Mouse (Mus musculus): ENCODE measurements around the gene Zzz3. TPM values are rescaled to one million over a fixed set of nuclear protein-coding genes. Genes with fewer than 3 reads are reported as not detected.
A peak's percentile ranks its signal among the peaks of the same experiment; 100 is the strongest.
"Not testable (repeated sequence)": the region's sequence is repeated elsewhere in the genome, so short reads cannot be mapped to it uniquely, and the experiment has no call there.

Gene Zzz3
- polyA plus RNA-seq, 1 experiment, result 12.7 TPM

- Histone ChIP-seq H3K36me3 (ENCODE audit: control insufficient read depth, insufficient read depth, low read length) (no peaks in the 10 kb centered on the region), H3K27me3 (ENCODE audit: control insufficient read depth, insufficient read depth, low read length) (no peaks in the 10 kb centered on the region), H3K4me3 (ENCODE audit: control insufficient read depth, low read depth, low read length) (no peak overlapping the region), H3K27ac (ENCODE audit: control insufficient read depth, insufficient read depth, low read depth, low read length) (no peak overlapping the region), H3K4me1 (ENCODE audit: control insufficient read depth, insufficient read depth, low read length) (no peaks in the 10 kb centered on the region; the same call in 1 of the 2 replicates)
- TF ChIP-seq CTCF (IDR thresholded peaks at IDR 0.05; ENCODE audit: control insufficient read depth, insufficient read depth, insufficient replicate concordance, low read depth, low read length) (no peak), POLR2A (IDR thresholded peaks at IDR 0.05; ENCODE audit: control insufficient read depth, low read depth, low read length) (no peak)
Observed at GRCm38 (mm10) chr3:152457308-152458035, 62.2 kb downstream of the Zzz3 start.

- H3K4me1 ChIP-seq (ENCODE audit: control insufficient read depth, insufficient read depth, low read length); H3K4me3 ChIP-seq (ENCODE audit: control insufficient read depth, low read depth, low read length); H3K27ac ChIP-seq (ENCODE audit: control insufficient read depth, insufficient read depth, low read depth, low read length); H3K27me3 ChIP-seq (ENCODE audit: control insufficient read depth, insufficient read depth, low read length); H3K36me3 ChIP-seq (ENCODE audit: control insufficient read depth, insufficient read depth, low read length): not testable (repeated sequence)
Observed at GRCm38 (mm10) chr3:152458875-152459274, 63.6 kb downstream of the Zzz3 start.

DNA sequence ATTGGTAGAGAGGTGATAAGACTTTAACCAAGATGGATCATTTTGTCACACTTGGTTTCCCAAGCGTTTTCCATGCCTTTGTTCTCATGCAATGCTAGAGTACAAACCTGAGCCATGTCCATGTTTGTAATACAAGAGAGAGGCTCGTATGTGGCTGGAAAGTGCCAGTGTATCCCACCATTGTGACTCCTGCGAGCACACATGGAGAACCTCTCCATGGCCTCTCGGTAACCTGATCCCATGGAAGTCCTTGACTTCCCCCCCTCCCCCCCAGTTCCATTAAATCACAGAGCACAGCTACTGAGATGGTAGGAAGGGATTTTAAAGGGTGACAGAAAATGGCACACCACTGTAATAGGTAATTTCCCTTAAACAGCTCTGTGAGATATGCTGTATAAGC is 65.5 kb downstream of the Zzz3 start:
- Histone ChIP-seq H3K4me1 (ENCODE audit: control insufficient read depth, insufficient read depth, low read length) (no peaks in the 10 kb centered on the region; the same call in 1 of the 2 replicates), H3K27me3 (ENCODE audit: control insufficient read depth, insufficient read depth, low read length) (no peaks in the 10 kb centered on the region), H3K4me3 (ENCODE audit: control insufficient read depth, low read depth, low read length) (no peak overlapping the region), H3K27ac (ENCODE audit: control insufficient read depth, insufficient read depth, low read depth, low read length) (no peak overlapping the region), H3K36me3 (ENCODE audit: control insufficient read depth, insufficient read depth, low read length) (no peaks in the 10 kb centered on the region)
- no peak for TF ChIP-seq POLR2A (IDR thresholded peaks at IDR 0.05; ENCODE audit: control insufficient read depth, low read depth, low read length)
- TF ChIP-seq CTCF (IDR thresholded peaks at IDR 0.05; ENCODE audit: control insufficient read depth, insufficient read depth, insufficient replicate concordance, low read depth, low read length), result no peak

GRCm38 (mm10) chr3:152462038-152462547 is 66.8 kb downstream of the Zzz3 start:
- Histone ChIP-seq H3K27me3 (ENCODE audit: control insufficient read depth, insufficient read depth, low read length) (no peaks in the 10 kb centered on the region), H3K4me3 (ENCODE audit: control insufficient read depth, low read depth, low read length) (no peak overlapping the region), H3K36me3 (ENCODE audit: control insufficient read depth, insufficient read depth, low read length) (no peaks in the 10 kb centered on the region), H3K27ac (ENCODE audit: control insufficient read depth, insufficient read depth, low read depth, low read length) (no peak overlapping the region), H3K4me1 (ENCODE audit: control insufficient read depth, insufficient read depth, low read length) (no peaks in the 10 kb centered on the region; the same call in 1 of the 2 replicates)
- TF ChIP-seq CTCF (IDR thresholded peaks at IDR 0.05; ENCODE audit: control insufficient read depth, insufficient read depth, insufficient replicate concordance, low read depth, low read length) (no peak), POLR2A (IDR thresholded peaks at IDR 0.05; ENCODE audit: control insufficient read depth, low read depth, low read length) (no peak)

DNA sequence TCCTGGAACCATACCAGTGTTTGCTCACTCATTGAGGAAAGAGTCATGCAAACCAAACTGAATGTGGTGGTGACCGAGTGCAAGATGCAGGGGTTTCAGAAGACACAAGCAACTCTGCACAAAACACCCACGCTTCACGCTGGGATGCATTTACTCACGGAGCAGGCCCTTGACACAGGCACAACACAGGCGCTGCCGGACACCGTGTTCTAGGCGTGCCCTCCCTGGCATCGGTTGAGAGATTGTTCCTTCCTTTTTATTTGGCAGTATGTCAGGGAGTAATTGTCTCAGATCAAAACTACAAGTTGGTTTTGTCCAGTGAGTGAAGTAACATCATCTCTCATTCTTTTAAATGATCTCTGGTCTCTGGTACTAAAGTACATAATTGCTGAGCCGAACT is 67.6 kb downstream of the Zzz3 start:
- H3K4me3 ChIP-seq (ENCODE audit: control insufficient read depth, low read depth, low read length), result no peak overlapping the region
- no peaks in the 10 kb centered on the region for H3K27me3 ChIP-seq (ENCODE audit: control insufficient read depth, insufficient read depth, low read length)
- H3K36me3 ChIP-seq (ENCODE audit: control insufficient read depth, insufficient read depth, low read length), result no peaks in the 10 kb centered on the region
- TF ChIP-seq POLR2A (IDR thresholded peaks at IDR 0.05; ENCODE audit: control insufficient read depth, low read depth, low read length) (no peak), CTCF (IDR thresholded peaks at IDR 0.05; ENCODE audit: control insufficient read depth, insufficient read depth, insufficient replicate concordance, low read depth, low read length) (no peak)
- no peaks in the 10 kb centered on the region; the same call in 1 of the 2 replicates for H3K4me1 ChIP-seq (ENCODE audit: control insufficient read depth, insufficient read depth, low read length)
- H3K27ac ChIP-seq (ENCODE audit: control insufficient read depth, insufficient read depth, low read depth, low read length), result 0 out of 2 replicates have a peak overlapping the region, but pooled peaks have one; percentile 45

- Histone ChIP-seq H3K4me1 (ENCODE audit: control insufficient read depth, insufficient read depth, low read length) (no peaks in the 10 kb centered on the region; the same call in 1 of the 2 replicates), H3K36me3 (ENCODE audit: control insufficient read depth, insufficient read depth, low read length) (no peaks in the 10 kb centered on the region), H3K27me3 (ENCODE audit: control insufficient read depth, insufficient read depth, low read length) (no peaks in the 10 kb centered on the region), H3K27ac (ENCODE audit: control insufficient read depth, insufficient read depth, low read depth, low read length) (no peak overlapping the region), H3K4me3 (ENCODE audit: control insufficient read depth, low read depth, low read length) (no peak overlapping the region)
- TF ChIP-seq CTCF (IDR thresholded peaks at IDR 0.05; ENCODE audit: control insufficient read depth, insufficient read depth, insufficient replicate concordance, low read depth, low read length) (no peak), POLR2A (IDR thresholded peaks at IDR 0.05; ENCODE audit: control insufficient read depth, low read depth, low read length) (no peak)
Observed at GRCm38 (mm10) chr3:152464462-152464861, 69.2 kb downstream of the Zzz3 start.

DNA sequence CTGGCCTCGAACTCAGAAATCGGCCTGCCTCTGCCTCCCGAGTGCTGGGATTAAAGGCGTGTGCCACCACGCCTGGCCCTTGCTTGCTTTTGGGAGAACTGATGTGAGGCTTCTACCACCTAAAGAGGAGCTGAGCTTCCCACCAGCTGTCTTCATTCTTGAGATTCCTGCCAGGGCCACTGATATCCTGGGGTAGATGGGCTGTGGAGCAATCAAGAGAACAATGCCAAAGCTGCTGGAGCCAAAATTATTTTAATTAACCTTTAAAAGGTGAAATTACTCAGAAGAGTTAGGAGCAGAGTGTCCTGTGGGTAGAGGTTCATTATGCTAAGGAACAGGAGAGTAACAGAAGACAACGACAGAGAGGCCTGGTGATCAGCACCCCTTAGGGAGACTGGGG is 70.1 kb downstream of the Zzz3 start:
- Histone ChIP-seq H3K4me3 (ENCODE audit: control insufficient read depth, low read depth, low read length) (no peak overlapping the region), H3K4me1 (ENCODE audit: control insufficient read depth, insufficient read depth, low read length) (no peaks in the 10 kb centered on the region; the same call in 1 of the 2 replicates), H3K27me3 (ENCODE audit: control insufficient read depth, insufficient read depth, low read length) (no peaks in the 10 kb centered on the region), H3K27ac (ENCODE audit: control insufficient read depth, insufficient read depth, low read depth, low read length) (no peak overlapping the region), H3K36me3 (ENCODE audit: control insufficient read depth, insufficient read depth, low read length) (no peaks in the 10 kb centered on the region)
- TF ChIP-seq CTCF (IDR thresholded peaks at IDR 0.05; ENCODE audit: control insufficient read depth, insufficient read depth, insufficient replicate concordance, low read depth, low read length) (no peak), POLR2A (IDR thresholded peaks at IDR 0.05; ENCODE audit: control insufficient read depth, low read depth, low read length) (no peak)
